Mouse (Mus musculus): Measurements from ENCODE around the gene Rad51c. TPM values are rescaled to one million over a fixed set of nuclear protein-coding genes. Genes with fewer than 3 reads are reported as not detected.
"Not testable (repeated sequence)": the region's sequence is repeated elsewhere in the genome, so short reads cannot be mapped to it uniquely, and the experiment has no call there.

Gene Rad51c
- total and polyA plus RNA-seq, 3 experiments, result 1.5 to 1.9 TPM; not detected in 1

DNA sequence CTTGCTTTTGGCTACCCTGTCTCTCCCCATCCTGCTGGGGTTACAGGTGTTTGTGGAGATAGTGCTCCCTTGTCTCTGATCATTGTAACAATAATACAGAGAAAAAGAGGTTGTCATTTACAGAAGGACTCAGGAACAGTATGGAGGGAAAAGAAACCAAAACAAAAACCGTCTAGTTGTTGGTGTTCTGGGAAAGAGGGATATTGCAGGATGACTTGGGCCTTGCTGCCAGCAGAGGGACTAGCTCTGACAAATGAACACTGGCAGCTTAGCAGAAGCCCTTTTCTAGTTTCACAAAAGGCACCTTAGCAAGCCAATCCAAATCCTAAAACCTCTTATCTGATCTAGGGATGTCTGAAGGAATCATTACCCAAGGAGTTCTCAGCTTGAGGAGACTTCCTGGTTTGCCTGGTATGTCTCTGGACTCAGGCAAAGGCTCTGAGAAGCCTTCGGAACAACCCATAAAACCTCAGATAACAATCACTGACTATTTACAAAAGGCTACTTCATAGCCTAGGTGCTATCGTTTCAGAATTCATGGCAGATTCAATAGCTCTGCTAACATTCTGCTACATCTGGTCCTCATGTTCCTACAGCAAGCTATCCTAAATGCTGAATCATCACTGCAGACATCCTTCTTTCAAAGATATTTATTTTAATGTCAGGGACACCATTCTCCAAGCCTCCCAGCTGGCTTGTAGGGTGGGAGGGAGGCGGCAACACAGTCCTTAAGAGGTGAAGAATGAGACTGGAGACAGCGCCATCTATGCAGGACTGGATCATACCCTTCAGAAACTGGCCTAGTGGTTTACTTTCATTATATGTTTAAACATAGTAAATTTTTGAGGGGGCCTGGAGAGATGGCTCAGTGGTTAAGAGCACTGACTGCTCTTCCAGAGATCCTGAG lies 31.8 kb upstream of the Rad51c start (continued):
- no peak for TF ChIP-seq ELF1 (IDR thresholded peaks at IDR 0.05; ENCODE audit: low read depth, low read length)
- no peak for TF ChIP-seq MYC (IDR thresholded peaks at IDR 0.05; ENCODE audit: low read depth, low read length)
- no peak; the same call in 1 of the 2 replicates for TF ChIP-seq MAFK (IDR thresholded peaks at IDR 0.05; ENCODE audit: borderline replicate concordance, low read depth, low read length)
- no peak for TF ChIP-seq HCFC1 (IDR thresholded peaks at IDR 0.05; ENCODE audit: low read depth, low read length)
- no peak for TF ChIP-seq ZKSCAN1 (IDR thresholded peaks at IDR 0.05; ENCODE audit: low read depth, low read length)

DNA sequence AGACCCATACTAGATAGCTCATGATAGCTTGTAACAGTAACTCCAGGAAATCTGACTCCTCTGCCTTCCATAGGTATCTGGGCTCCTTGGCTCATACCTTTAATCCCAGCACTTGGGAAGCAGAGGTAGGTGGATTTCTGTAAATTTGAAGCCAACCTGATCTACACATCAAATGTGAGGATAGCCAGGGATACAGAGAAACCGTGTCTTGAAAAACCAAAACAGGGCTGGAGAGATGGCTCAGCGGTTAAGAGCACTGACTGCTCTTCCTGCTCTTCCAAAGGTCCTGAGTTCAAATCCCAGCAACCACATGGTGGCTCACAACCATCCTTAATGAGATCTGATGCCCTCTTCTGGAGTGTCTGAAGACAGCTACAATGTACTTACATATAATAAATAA lies 30.4 kb upstream of the Rad51c start:
- not testable (repeated sequence) for H3K9me3 ChIP-seq (replicated peaks; ENCODE audit: insufficient read depth, low read length); H3K4me3 ChIP-seq (ENCODE audit: control insufficient read depth in 1 of 2, insufficient read depth in 1 of 2, low read depth in 2 of 2, low read length in 2 of 2); H3K27ac ChIP-seq (ENCODE audit: control insufficient read depth, low read depth, low read length); H3K79me2 ChIP-seq (ENCODE audit: control insufficient read depth, insufficient read depth, low read length, poor library complexity); DNase-seq (ENCODE audit: low read depth, low spot score); H3K27me3 ChIP-seq (ENCODE audit: control insufficient read depth in 1 of 2, insufficient read depth in 2 of 2, low read length in 2 of 2); H3K9ac ChIP-seq (ENCODE audit: control insufficient read depth, low read depth, low read length, poor library complexity, severe bottlenecking)
- Histone ChIP-seq H3K36me3 (ENCODE audit: control insufficient read depth in 1 of 2, insufficient read depth in 2 of 2, low read length in 2 of 2) (peaks cover 0 to 23% of the 10 kb centered on the region in 2 experiments; a peak in 2 of 4 replicates), H3K4me1 (ENCODE audit: control insufficient read depth in 1 of 2, insufficient read depth in 2 of 2, low read length in 2 of 2) (peaks cover 11 to 21% of the 10 kb centered on the region in 2 experiments)
- TF ChIP-seq TBP (IDR thresholded peaks at IDR 0.05; ENCODE audit: low read depth, low read length), result peak; percentile 85

DNA sequence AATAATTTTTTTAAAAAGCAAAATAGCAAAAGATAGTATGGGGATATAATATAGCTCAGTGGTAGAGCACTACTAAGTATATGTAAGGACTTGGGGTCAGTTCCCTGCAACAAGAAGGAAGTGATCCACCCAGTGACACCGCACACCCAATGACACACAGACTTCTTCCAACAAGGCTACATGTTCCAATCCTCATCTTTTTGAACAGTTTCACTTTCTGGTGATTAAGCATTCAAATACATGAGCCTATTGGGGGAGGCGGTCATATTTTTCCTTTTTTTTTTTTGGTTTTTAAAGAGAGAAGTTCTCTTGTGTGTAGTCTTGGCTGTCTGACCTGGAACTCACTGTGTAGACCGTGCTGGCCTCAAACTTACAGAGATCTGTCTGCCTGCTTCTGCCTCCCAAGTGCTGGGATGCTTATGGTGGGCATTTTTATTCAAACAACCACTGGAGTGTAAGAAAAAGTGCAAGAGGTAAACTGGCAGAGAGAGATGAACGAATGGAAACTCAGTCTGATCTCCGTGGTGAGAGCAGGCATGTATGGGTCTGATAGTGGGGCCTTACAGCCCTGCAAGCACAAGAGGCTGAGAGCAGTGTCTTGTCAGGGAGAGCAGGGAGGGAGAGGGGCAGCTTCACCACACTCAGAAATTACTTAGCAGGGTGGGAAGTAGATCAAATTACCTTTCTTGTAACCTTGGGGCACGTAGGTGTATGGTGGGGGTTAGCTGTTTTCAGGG lies 28.3 kb upstream of the Rad51c start:
- Histone ChIP-seq H3K4me1 (ENCODE audit: control insufficient read depth in 1 of 2, insufficient read depth in 2 of 2, low read length in 2 of 2) (peaks cover 20 to 31% of the 10 kb centered on the region in 2 experiments), H3K27me3 (ENCODE audit: control insufficient read depth in 1 of 2, insufficient read depth in 2 of 2, low read length in 2 of 2) (no peaks in the 10 kb centered on the region), H3K4me3 (ENCODE audit: control insufficient read depth in 1 of 2, insufficient read depth in 1 of 2, low read depth in 2 of 2, low read length in 2 of 2) (peak overlapping the region; percentile 23 to 73), H3K27ac (ENCODE audit: control insufficient read depth, low read depth, low read length) (peak overlapping the region; percentile 75), H3K79me2 (ENCODE audit: control insufficient read depth, insufficient read depth, low read length, poor library complexity) (no peaks in the 10 kb centered on the region), H3K9ac (ENCODE audit: control insufficient read depth, low read depth, low read length, poor library complexity, severe bottlenecking) (peak overlapping the region; percentile 64), H3K9me3 (replicated peaks; ENCODE audit: insufficient read depth, low read length) (no peaks in the 10 kb centered on the region), H3K36me3 (ENCODE audit: control insufficient read depth in 1 of 2, insufficient read depth in 2 of 2, low read length in 2 of 2) (peaks cover 0 to 39% of the 10 kb centered on the region in 2 experiments; a peak in 2 of 4 replicates)
- peak; percentile 85 for DNase-seq (ENCODE audit: low read depth, low spot score)
- TF ChIP-seq ZC3H11A (IDR thresholded peaks at IDR 0.05; ENCODE audit: low read depth, low read length) (no peak), EP300 (IDR thresholded peaks at IDR 0.05; ENCODE audit: low read depth in 1 of 2, low read length in 2 of 2) (0 out of 4 replicates have a peak, but pooled peaks of 1 of the 2 experiments have one; percentile 29), TAL1 (IDR thresholded peaks at IDR 0.05; ENCODE audit: low read length) (peak; percentile 44), TBP (IDR thresholded peaks at IDR 0.05; ENCODE audit: low read depth, low read length) (peak; percentile 64)

Data from MEL (cell line).